Mouse (Mus musculus) stomach, postnatal 0 days (tissue): ENCODE measurements around the gene Nedd8.

Source experiments
- CTCF ChIP-seq: IDR thresholded peaks from 2 replicates; pipeline ENCODE4 v1.5.1; 2016; ENCODE audit warnings: antibody characterized with exemption, low read depth, mild to moderate bottlenecking, moderate library complexity
- EP300 ChIP-seq: optimal IDR thresholded peaks from 2 replicates; pipeline ENCODE3; 2016; ENCODE audit warnings: antibody characterized with exemption

- TF ChIP-seq CTCF: no peak
- no peak for TF ChIP-seq EP300
Observed at GRCm38 (mm10) chr14:55616844-55617243, 55.1 kb downstream of the Nedd8 start.
